Mouse (Mus musculus) neural tube, embryonic 12.5 days (tissue): Measurements from ENCODE around the gene Fgf11. TPM values are rescaled to one million over a fixed set of nuclear protein-coding genes. Genes with fewer than 3 reads are reported as not detected.

Experiments used
- ATAC-seq: fragments of 200-750 bp; cut with Nextera tagmentation; 2 replicates; pipeline ENCODE4 v1.8.0; 2017; ENCODE audit warnings: low read depth, mild to moderate bottlenecking, moderate TSS enrichment, moderate library complexity; ENCODE audit not compliant: low FRiP score
- H3K27ac ChIP-seq: fragments of 300-500 bp; sonication (generic); 2 replicates; pipeline ENCODE4 v1.5.1; 2016
- H3K27me3 ChIP-seq: fragments of 300-500 bp; sonication (generic); replicated peaks from 2 replicates; pipeline ENCODE4 v1.6.1; 2016; ENCODE audit warnings: mild to moderate bottlenecking
- H3K36me3 ChIP-seq: fragments of 300-500 bp; sonication (generic); 2 replicates; pipeline ENCODE4 v1.6.1; 2016; ENCODE audit warnings: mild to moderate bottlenecking
- H3K4me1 ChIP-seq: fragments of 300-500 bp; sonication (generic); 2 replicates; pipeline ENCODE4 v1.6.1; 2016
- H3K4me2 ChIP-seq: fragments of 300-500 bp; sonication (generic); replicated peaks from 2 replicates; pipeline ENCODE4 v1.6.1; 2016; ENCODE audit warnings: mild to moderate bottlenecking
- H3K4me3 ChIP-seq: fragments of 300-500 bp; sonication (generic); 2 replicates; pipeline ENCODE4 v1.5.1; 2016
- H3K9ac ChIP-seq: fragments of 300-500 bp; sonication (generic); 2 replicates; pipeline ENCODE4 v1.6.1; 2016; ENCODE audit warnings: mild to moderate bottlenecking
- H3K9me3 ChIP-seq: fragments of 300-500 bp; sonication (generic); 2 replicates; pipeline ENCODE4 v1.6.1; 2016; ENCODE audit warnings: mild to moderate bottlenecking
- WGBS: fragments of 180-500 bp; shearing (Covaris S2); methylation state at CpG from one replicate; pipeline ENCODE4 v1.1.7; 2016; 5-methylcytosine and 5-hydroxymethylcytosine counted together
- polyA plus RNA-seq: library from polyadenylated mRNA; unstranded; fragments of >200 nt; fragmentation: Nextera tagmentation; extraction: Ambion mirVana; gene quantifications from 2 replicates; pipeline ENCODE4 v1.2.1, GENCODE M21; 2016

Fgf11 gene
- polyA plus RNA-seq, 1 experiment from 2014 or later: 5.6 TPM

DNA sequence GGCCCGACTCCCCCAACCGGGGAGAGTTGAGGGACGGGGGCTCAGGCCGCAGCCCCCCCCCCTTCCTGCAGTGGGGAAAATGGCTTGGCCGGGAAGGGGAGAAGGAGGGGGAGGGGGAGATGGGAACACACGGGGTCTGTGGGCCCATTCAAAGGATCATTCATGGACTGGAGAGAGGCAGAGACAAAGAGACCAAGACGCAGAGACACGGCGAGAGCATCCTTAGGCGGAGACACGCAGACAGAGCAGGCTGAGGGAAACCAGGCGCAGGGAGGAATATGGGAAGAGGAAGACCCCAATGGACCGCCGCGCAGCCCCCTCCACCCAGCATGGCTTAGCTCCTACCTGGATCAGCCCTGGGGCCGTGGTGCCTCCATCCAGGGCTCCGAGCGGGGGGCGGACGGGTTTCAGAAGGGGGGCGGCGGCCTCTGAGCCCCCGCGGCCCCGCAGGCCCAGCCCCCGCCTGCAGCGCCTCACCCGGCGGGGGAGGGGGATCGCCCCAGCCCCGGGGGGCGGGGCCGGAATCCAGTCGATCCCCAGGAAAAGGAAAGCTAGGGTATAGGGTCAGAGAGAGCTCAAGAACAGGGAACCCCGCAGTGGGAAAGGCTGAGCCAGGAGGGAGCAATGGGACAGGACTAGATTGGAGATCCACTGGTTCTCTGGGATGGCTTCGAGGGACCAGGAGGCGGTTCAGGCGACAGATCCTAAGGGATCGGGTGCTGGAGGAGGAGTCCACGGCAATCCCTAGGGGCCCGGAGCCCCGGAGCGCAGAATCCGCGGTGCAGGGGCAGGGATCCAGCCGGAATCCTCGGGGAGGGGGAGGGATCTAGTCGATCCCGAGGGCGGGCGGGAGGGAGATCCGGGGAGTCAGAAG is 35.3 kb upstream of the Fgf11 start:
- Histone ChIP-seq H3K4me1 (peaks cover 45% of the 10 kb centered on the region), H3K4me3 (peak overlapping the region; percentile 84), H3K27me3 (peaks cover 7% of the 10 kb centered on the region), H3K9ac (peak overlapping the region; percentile 91), H3K9me3 (no peaks in the 10 kb centered on the region), H3K36me3 (peaks cover 18% of the 10 kb centered on the region), H3K4me2 (peak overlapping the region; percentile 90), H3K27ac (peak overlapping the region; percentile 87)
- ATAC-seq: peak; percentile 7
- under 1% methylated on average over 51 of the region's 52 CpGs for WGBS

DNA sequence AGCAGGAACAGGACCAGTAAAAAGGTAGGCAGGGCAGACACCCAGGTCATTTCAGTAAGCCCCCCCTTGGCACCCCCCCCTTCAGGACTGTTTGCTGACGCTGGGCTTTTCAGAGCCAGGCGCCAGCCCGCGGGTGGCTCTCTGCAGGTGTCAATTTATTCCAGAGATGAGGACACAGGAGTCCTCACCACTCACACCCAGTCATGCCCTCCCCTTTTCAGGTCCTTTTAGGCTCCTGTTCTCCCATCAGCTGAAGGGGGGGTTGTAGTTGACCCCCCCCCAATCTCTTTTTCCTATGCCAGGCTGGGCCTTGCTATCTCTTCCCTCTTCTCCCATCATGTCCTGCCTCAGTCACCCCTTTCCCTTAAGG is 34.3 kb upstream of the Fgf11 start:
- no peak for ATAC-seq
- WGBS: 0% methylated on average over 4 of the region's 4 CpGs
- Histone ChIP-seq H3K27me3 (peaks cover 7% of the 10 kb centered on the region), H3K9me3 (no peaks in the 10 kb centered on the region), H3K36me3 (peaks cover 28% of the 10 kb centered on the region), H3K9ac (peak overlapping the region; percentile 91), H3K4me2 (peak overlapping the region; percentile 90), H3K27ac (0 out of 2 replicates have a peak overlapping the region, but pooled peaks have one; percentile 87), H3K4me3 (peak overlapping the region; percentile 84), H3K4me1 (peaks cover 45% of the 10 kb centered on the region)

DNA sequence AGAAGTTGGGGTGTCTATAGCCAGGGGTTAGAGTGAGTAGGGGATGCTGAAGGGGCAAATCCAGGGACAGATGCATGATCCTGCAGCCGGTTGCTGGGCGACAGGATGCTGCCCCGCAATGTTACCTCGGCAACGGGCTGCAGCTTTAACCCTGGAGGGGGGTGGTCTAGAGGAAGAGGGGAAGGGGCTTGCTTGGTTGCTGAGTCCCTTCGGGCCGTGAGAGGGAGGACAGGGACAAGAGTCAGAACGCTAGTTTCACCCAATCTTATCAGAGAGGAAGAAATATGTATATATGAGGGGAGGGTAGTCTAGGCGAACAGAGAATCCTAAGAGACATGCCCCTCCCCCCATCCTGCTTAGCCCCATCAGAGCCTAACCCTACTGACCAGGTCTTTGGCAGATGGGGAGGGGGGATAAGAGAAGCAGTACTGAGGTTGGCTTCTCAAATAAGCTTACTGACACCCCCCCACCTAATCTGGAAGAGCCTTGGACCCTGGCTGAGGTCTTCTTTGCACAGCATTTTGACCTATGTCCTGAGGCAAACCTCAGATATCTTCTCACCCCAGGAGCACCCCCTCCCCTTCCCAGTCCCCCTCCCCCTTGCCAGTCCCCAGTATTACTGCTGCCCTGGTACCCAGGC is 33.8 kb upstream of the Fgf11 start:
- Histone ChIP-seq H3K9ac (peak overlapping the region; percentile 91), H3K27me3 (peaks cover 7% of the 10 kb centered on the region), H3K4me3 (peak overlapping the region; percentile 84), H3K4me1 (peaks cover 45% of the 10 kb centered on the region), H3K27ac (no peak overlapping the region), H3K4me2 (peak overlapping the region; percentile 90), H3K9me3 (no peaks in the 10 kb centered on the region), H3K36me3 (peaks cover 31% of the 10 kb centered on the region)
- WGBS: 2% methylated on average over 9 of the region's 9 CpGs
- ATAC-seq: no peak

DNA sequence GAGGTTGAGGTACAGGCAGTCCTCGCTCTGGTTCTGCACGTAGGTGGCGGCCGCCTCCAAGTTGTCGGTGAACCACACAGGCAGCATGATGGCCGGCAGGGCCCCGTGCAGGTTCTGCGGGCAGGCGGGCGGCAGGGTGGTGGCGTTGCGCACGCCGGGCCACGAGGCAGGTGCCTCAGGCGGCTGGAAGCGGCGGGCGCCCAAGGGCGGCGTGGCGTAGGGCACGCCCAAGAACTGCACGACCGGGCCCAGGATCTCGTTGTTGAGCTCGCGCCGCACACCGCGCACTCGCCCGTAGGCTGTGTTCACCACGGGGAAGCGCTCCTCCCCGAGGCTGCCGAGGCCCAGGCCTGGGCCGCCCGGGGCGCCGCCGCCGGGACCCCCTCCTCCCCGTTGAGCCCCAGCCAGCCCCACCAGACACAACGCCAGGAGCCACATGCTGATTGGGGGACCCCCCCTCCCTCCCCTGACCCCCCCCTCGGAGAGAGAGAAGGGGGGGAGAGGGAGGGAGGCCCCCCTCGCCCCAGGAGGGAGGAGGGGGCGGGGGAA is 32.4 kb upstream of the Fgf11 start:
- Histone ChIP-seq H3K27me3 (peaks cover 7% of the 10 kb centered on the region), H3K36me3 (peaks cover 36% of the 10 kb centered on the region), H3K27ac (no peak overlapping the region), H3K9me3 (no peaks in the 10 kb centered on the region), H3K4me2 (peak overlapping the region; percentile 90), H3K9ac (peak overlapping the region; percentile 91), H3K4me3 (peak overlapping the region; percentile 84), H3K4me1 (peaks cover 45% of the 10 kb centered on the region)
- 5% methylated on average over 46 of the region's 48 CpGs for WGBS
- ATAC-seq: no peak

DNA sequence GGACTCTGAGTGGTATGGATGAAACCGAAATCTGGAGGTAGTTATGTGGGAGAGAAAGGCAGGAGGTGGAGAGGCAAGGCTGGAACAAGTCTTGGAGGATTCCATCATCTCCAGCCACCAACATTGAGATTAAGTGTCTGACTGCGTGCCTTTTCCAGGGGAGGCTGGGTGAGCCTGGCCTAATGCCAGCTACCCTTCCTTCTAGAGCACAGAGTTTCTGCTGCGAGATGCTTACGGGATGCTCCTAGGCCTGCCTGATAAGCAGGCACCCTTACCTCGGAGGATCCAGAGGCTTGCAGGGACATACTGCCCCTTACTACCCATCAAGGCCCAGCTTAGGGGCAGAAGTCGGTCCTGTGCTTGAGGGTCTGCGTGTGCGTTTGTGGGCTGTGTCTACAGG is 31.9 kb upstream of the Fgf11 start:
- H3K4me3 ChIP-seq: peak overlapping the region; percentile 84
- peaks cover 7% of the 10 kb centered on the region for H3K27me3 ChIP-seq
- no peak overlapping the region for H3K27ac ChIP-seq
- WGBS: 54% methylated on average over 8 of the region's 8 CpGs
- peak overlapping the region; percentile 90 for H3K4me2 ChIP-seq
- ATAC-seq: no peak
- peaks cover 46% of the 10 kb centered on the region for H3K4me1 ChIP-seq
- H3K36me3 ChIP-seq: peaks cover 42% of the 10 kb centered on the region
- no peaks in the 10 kb centered on the region for H3K9me3 ChIP-seq
- H3K9ac ChIP-seq: peak overlapping the region; percentile 91

DNA sequence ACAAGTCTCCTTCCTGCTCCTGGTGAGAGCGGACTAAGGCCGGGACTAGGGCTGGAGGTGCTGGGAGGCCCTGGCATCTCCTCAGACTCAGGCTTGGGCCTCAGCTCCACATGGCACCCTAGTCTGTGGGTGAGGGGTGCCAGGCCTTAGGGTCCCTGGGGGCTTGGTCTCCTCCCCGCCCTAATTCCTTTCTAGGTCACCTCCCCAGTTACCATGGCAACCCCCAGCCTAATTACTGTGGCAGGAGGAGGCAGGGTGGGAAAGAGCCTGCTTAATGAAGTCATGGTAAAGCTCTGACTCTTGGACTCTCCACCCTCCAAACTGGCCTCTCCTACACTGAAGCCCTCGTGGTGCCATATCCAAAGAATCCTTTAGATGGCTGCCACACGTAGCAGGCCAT is 27.2 kb upstream of the Fgf11 start:
- Histone ChIP-seq H3K36me3 (peaks cover 86% of the 10 kb centered on the region), H3K4me3 (no peak overlapping the region), H3K4me2 (no peak overlapping the region), H3K9ac (no peak overlapping the region), H3K4me1 (peaks cover 15% of the 10 kb centered on the region), H3K9me3 (no peaks in the 10 kb centered on the region), H3K27ac (no peak overlapping the region), H3K27me3 (peaks cover 7% of the 10 kb centered on the region)
- ATAC-seq: no peak
- 65% methylated on average over 5 of the region's 5 CpGs for WGBS

DNA sequence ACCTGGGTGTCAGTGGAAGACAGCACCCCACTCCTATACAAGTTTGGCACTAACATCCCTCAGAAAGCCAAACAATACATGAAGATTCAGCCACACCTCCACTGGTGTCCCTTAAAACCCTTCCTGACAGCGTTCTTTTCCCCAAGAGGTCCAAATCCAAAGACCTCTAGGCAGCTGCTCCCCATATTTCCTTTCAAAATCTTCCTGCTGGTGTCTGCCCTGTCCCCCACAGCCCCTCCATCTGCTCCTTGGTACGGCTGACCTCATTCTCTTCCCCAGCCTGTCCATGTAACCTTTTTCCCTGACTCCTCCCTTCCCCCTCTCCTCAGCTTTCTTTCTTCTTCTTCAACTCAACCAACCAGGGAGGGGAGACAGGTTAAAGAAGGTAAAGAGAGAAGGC is 21.8 kb upstream of the Fgf11 start:
- no peak overlapping the region for H3K4me2 ChIP-seq
- WGBS: 72% methylated on average over 2 of the region's 2 CpGs
- H3K4me3 ChIP-seq: no peak overlapping the region
- H3K27me3 ChIP-seq: no peaks in the 10 kb centered on the region
- no peak overlapping the region for H3K9ac ChIP-seq
- ATAC-seq: no peak
- no peak overlapping the region for H3K27ac ChIP-seq
- H3K4me1 ChIP-seq: no peaks in the 10 kb centered on the region
- no peaks in the 10 kb centered on the region for H3K9me3 ChIP-seq
- peaks cover 46% of the 10 kb centered on the region for H3K36me3 ChIP-seq

DNA sequence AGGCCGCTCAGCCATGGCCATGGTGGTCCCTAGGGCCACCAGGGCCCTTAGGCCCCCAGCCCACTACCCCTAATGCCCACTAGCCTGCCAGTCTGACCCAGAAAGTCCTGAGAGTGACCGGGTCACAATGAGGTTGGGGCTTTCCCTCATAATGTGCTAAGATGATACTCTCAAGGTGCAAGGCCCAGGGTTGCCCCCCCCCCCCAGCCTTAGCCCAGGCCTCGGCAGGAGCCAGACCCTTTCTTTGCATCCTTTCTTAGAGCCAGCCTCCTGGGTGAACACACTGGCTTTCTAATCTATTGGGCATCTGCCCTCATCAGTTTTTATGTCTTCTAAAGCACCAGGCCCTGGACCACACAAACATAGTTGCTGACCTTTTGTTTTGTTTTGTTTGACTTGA is 20.4 kb upstream of the Fgf11 start, which contains the start of gene Spem1:
TSS of gene Spem1 (minus strand) at position 101 of the 400 bp plus-strand sequence.
- Histone ChIP-seq H3K4me2 (no peak within 1 kb of the TSS), H3K4me1 (no peaks in the 10 kb centered on the region), H3K27ac (no peak within 1 kb of the TSS), H3K27me3 (no peaks in the 10 kb centered on the region), H3K9ac (no peak within 1 kb of the TSS), H3K9me3 (peaks cover 7% of the 10 kb centered on the region; the same call in 1 of the 2 replicates), H3K36me3 (peaks cover 32% of the 10 kb centered on the region), H3K4me3 (no peak within 1 kb of the TSS)
- ATAC-seq: no peak
- 91% methylated on average over 3 of the region's 3 CpGs for WGBS

DNA sequence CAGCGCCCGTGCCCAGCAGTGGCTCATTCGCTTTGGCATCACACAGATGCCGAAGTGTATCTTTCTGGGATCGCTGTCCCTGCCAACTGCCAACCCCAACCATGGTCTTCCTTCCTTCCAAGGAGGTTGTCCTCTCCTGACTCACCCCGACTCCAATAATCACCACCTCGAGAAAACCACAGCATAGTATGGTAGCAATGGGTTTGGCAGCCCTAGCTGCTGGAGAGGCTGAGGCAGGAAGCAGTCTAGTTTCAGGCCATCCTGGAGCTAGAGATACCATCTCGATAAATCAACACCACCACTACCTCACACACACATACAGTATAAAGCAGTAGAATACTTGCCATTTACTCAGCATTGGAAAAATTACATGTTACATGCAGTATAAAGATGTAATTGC is 17.2 kb upstream of the Fgf11 start:
- H3K4me3 ChIP-seq: no peak overlapping the region
- H3K27ac ChIP-seq: no peak overlapping the region
- H3K27me3 ChIP-seq: no peaks in the 10 kb centered on the region
- no peaks in the 10 kb centered on the region for H3K4me1 ChIP-seq
- peaks cover 2% of the 10 kb centered on the region; the same call in 1 of the 2 replicates for H3K36me3 ChIP-seq
- 92% methylated on average over 8 of the region's 8 CpGs for WGBS
- H3K9ac ChIP-seq: no peak overlapping the region
- ATAC-seq: no peak
- peaks cover 12% of the 10 kb centered on the region; the same call in 1 of the 2 replicates for H3K9me3 ChIP-seq
- H3K4me2 ChIP-seq: no peak overlapping the region

DNA sequence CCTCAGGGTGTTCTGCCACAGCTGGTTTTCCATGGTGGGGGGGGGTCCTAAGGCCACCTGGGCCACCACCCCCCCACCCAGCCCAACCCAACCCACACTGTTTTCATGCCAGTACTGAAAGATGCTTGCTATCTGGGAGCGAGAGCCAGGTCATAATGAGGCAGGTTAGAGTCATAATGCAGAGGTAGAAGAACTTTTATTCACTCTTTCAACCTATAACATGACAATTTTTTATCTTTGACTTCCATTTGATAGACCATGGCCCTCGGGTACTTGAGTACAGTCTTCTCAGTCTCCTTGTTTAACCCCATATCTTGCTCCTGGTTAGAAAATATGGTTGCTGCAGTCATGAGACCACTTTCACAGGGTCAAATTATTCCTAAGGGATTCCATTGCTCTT is 16.7 kb upstream of the Fgf11 start, which contains the start of gene Spem2:
TSS of gene Spem2 (minus strand) at position 101 of the 400 bp plus-strand sequence.
- Histone ChIP-seq H3K36me3 (no peaks in the 10 kb centered on the region), H3K4me3 (no peak within 1 kb of the TSS), H3K9ac (no peak within 1 kb of the TSS), H3K27ac (no peak within 1 kb of the TSS), H3K9me3 (peaks cover 12% of the 10 kb centered on the region; the same call in 1 of the 2 replicates), H3K27me3 (no peaks in the 10 kb centered on the region), H3K4me1 (no peaks in the 10 kb centered on the region), H3K4me2 (no peak within 1 kb of the TSS)
- WGBS: 81% methylated on average over 2 of the region's 2 CpGs
- ATAC-seq: no peak

DNA sequence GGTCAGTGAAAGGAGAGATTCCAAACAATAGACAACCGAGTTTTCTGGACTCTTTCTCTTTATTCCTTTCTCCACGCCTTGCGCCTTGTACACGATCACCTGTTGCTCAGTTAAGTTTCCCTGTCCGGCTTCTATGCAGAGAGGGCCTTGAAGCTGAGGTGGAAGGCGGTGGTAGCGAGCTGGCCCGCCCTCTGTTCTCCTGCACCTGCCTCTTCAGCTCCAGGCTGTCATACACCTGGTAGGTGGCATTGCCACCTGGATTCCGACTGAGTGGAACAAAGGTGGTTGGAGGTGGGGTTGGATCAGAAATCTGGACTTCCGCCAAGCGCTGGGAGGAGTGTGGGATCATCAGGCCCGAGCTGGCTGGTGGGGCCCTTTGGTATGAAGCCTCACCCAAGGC is 14.9 kb upstream of the Fgf11 start:
- Histone ChIP-seq H3K36me3 (no peaks in the 10 kb centered on the region), H3K4me2 (no peak overlapping the region), H3K4me1 (no peaks in the 10 kb centered on the region), H3K9me3 (peaks cover 12% of the 10 kb centered on the region; the same call in 1 of the 2 replicates), H3K4me3 (no peak overlapping the region), H3K27ac (no peak overlapping the region), H3K27me3 (no peaks in the 10 kb centered on the region), H3K9ac (no peak overlapping the region)
- 92% methylated on average over 12 of the region's 12 CpGs for WGBS
- ATAC-seq: no peak

DNA sequence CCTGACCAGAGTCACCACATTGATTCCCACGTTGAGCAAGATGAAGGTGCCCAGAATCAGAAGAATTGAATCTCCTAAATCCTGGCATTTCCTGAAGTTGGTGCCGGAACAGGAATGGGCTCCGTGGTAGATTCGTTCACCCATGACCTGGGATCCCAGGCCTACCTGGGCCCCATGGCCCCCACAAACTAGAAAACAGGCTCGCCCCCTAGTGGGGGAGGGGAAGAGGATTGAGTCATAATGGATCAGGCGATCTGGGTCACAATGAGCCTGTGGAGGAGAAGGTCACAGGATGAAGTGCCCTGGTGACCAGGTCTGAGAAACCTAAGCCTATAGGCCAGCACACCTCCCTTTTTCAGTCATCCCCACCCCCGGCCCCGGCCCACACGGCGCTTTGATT is 13.5 kb upstream of the Fgf11 start, which contains the start of gene Gm39566:
TSS of gene Gm39566 (minus strand) at position 144 of the 400 bp plus-strand sequence.
- Histone ChIP-seq H3K9ac (no peak within 1 kb of the TSS), H3K4me1 (no peaks in the 10 kb centered on the region), H3K36me3 (no peaks in the 10 kb centered on the region), H3K9me3 (peaks cover 12% of the 10 kb centered on the region; the same call in 1 of the 2 replicates), H3K4me3 (no peak within 1 kb of the TSS), H3K27ac (no peak within 1 kb of the TSS), H3K27me3 (no peaks in the 10 kb centered on the region), H3K4me2 (no peak within 1 kb of the TSS)
- ATAC-seq: no peak
- WGBS: 63% methylated on average over 10 of the region's 10 CpGs
